Mouse (Mus musculus): ENCODE measurements around the gene Nsrp1.

- TF ChIP-seq CTCF (IDR thresholded peaks at IDR 0.05; ENCODE audit: control insufficient read depth, insufficient read depth, low read length) (no peak), POLR2A (IDR thresholded peaks at IDR 0.05; ENCODE audit: borderline replicate concordance, control insufficient read depth, low read depth, low read length) (no peak)
These were observed 79.5 kb downstream of the Nsrp1 start for GRCm38 (mm10) chr11:76998705-76999226.

Measured in bone marrow, adult 2 months (tissue).